Mouse (Mus musculus) forebrain, embryonic 10.5 days (tissue): ENCODE data around the gene Gpd1l. TPM values are rescaled to one million over a fixed set of nuclear protein-coding genes. Genes with fewer than 3 reads are reported as not detected.

Experiments
- DNase-seq: peaks from one replicate; pipeline ENCODE4 v3.0.0-alpha.2; 2017; ENCODE audit warnings: low spot score; ENCODE audit errors: extremely low spot score
- H3K27ac ChIP-seq: fragments of 300-500 bp; sonication (generic); 2 replicates; pipeline ENCODE4 v1.5.1; 2016; ENCODE audit warnings: mild to moderate bottlenecking
- H3K27me3 ChIP-seq: fragments of 300-500 bp; sonication (generic); 2 replicates; pipeline ENCODE4 v1.6.1; 2016; ENCODE audit warnings: mild to moderate bottlenecking; ENCODE audit not compliant: poor library complexity, severe bottlenecking
- H3K36me3 ChIP-seq: fragments of 300-500 bp; sonication (generic); replicated peaks from 2 replicates; pipeline ENCODE4 v1.6.1; 2016; ENCODE audit warnings: mild to moderate bottlenecking, moderate library complexity
- H3K4me1 ChIP-seq: fragments of 300-500 bp; sonication (generic); 2 replicates; pipeline ENCODE4 v1.6.1; 2016
- H3K4me3 ChIP-seq: fragments of 300-500 bp; sonication (generic); 2 replicates; pipeline ENCODE4 v1.5.1; 2016; ENCODE audit warnings: mild to moderate bottlenecking, moderate library complexity
- H3K9me3 ChIP-seq: fragments of 300-500 bp; sonication (generic); 2 replicates; pipeline ENCODE4 v1.6.1; 2016; ENCODE audit warnings: mild to moderate bottlenecking, moderate library complexity
- WGBS: fragments of 180-500 bp; shearing (Covaris S2); methylation state at CpG from one replicate; pipeline ENCODE4 v1.1.7; 2016; 5-methylcytosine and 5-hydroxymethylcytosine counted together
- polyA plus RNA-seq: library from polyadenylated mRNA; unstranded; fragments of >200 nt; fragmentation: Nextera tagmentation; extraction: Ambion mirVana; gene quantifications from 2 replicates; pipeline ENCODE4 v1.2.1, GENCODE M21; 2016

Gpd1l gene
- polyA plus RNA-seq, 1 experiment from 2014 or later: 13.2 TPM

GRCm38 (mm10) chr9:114922209-114922608 lies 11.6 kb downstream of the Gpd1l start:
- Histone ChIP-seq H3K4me1 (peaks cover 17% of the 10 kb centered on the region), H3K27ac (no peak overlapping the region), H3K9me3 (no peaks in the 10 kb centered on the region), H3K4me3 (no peak overlapping the region), H3K36me3 (peaks cover 8% of the 10 kb centered on the region), H3K27me3 (no peaks in the 10 kb centered on the region)
- DNase-seq: no peak
- WGBS: 78% methylated on average over 5 of the region's 5 CpGs

GRCm38 (mm10) chr9:114921352-114922081 lies 12.3 kb downstream of the Gpd1l start:
- H3K9me3 ChIP-seq: no peaks in the 10 kb centered on the region
- peaks cover 17% of the 10 kb centered on the region for H3K4me1 ChIP-seq
- DNase-seq: no peak
- no peaks in the 10 kb centered on the region for H3K27me3 ChIP-seq
- no peak overlapping the region for H3K4me3 ChIP-seq
- 86% methylated on average over 2 of the region's 2 CpGs for WGBS
- H3K27ac ChIP-seq: no peak overlapping the region
- peaks cover 15% of the 10 kb centered on the region for H3K36me3 ChIP-seq

DNA sequence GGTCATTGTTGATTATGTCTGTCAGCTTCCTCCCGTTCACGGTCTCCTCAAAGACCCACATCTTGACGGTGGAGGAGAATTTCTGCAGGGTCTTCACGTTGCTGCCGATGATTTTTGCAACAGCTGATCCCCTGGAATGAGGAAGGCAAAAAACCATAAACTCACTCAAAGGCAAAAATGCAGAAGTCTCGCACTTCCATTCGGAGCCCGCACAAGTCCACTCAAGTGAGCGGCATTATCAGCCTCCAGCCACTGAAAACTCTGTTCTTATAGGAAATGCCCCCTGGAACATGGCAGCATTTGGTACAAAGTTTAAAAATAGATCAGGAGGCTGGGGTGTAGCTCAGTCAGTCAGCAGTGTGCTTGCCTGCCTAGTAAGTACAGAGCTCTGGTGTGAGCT lies 13.2 kb downstream of the Gpd1l start:
- H3K36me3 ChIP-seq: peaks cover 17% of the 10 kb centered on the region
- 94% methylated on average over 9 of the region's 9 CpGs for WGBS
- no peaks in the 10 kb centered on the region for H3K9me3 ChIP-seq
- no peak overlapping the region for H3K27ac ChIP-seq
- H3K4me1 ChIP-seq: peaks cover 17% of the 10 kb centered on the region
- H3K27me3 ChIP-seq: no peaks in the 10 kb centered on the region
- no peak overlapping the region for H3K4me3 ChIP-seq
- DNase-seq: no peak

DNA sequence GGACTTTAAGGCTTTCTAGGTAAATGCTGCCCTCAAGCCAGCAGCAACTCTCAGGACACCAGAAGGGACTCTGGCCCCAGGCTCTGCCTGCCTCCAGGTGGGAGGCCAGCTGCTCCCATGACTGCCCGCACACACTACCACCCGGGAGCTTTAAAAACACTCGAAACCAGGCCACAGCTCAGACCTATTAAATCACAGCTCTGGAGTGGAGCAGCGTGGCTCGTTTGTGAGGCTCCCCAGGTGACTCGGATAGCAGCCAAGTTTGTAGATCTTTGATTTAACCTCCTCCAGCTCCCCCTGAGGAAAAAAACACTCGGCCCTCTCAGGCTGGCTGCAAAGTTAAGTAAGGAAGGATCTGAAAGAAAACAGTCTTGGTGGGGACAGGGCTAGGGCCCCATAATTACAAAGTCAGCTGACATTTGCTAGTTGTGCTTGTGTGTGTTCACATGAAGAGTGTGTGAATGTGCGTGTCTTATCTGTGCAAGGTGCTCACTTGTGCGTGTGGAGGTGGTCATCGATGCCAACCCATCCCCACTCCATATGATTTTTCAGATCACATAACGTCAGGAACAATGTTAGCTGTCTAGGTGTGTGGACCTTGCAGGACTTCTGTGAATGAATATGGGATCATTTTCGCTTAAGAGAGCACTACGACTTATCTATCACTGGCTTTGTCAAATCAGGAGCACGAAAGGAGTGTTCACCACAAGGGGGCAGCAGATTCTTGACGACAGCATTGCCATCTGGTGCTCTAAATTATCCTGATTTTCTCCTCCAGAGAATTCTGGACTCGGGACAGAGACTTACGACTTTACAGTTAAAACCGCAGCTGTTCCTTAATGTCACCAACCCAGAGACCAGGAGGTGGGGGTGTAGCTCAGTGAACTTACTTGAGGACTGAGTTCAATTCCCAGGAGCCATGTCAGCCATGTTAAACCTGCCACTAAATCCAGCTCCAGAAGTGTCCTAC lies 20.8 kb downstream of the Gpd1l start:
- Histone ChIP-seq H3K27ac (no peak overlapping the region), H3K4me3 (no peak overlapping the region), H3K4me1 (no peaks in the 10 kb centered on the region), H3K36me3 (peaks cover 37% of the 10 kb centered on the region), H3K27me3 (no peaks in the 10 kb centered on the region), H3K9me3 (no peaks in the 10 kb centered on the region)
- DNase-seq: peak; percentile 68
- WGBS: 63% methylated on average over 18 of the region's 18 CpGs

GRCm38 (mm10) chr9:114907509-114907908 lies 26.3 kb downstream of the Gpd1l start:
- Histone ChIP-seq H3K4me1 (peaks cover 4% of the 10 kb centered on the region), H3K9me3 (no peaks in the 10 kb centered on the region), H3K27ac (0 out of 2 replicates have a peak overlapping the region, but pooled peaks have one; percentile 2), H3K27me3 (no peaks in the 10 kb centered on the region), H3K36me3 (peaks cover 19% of the 10 kb centered on the region), H3K4me3 (no peak overlapping the region)
- DNase-seq: no peak
- 83% methylated on average over 7 of the region's 7 CpGs for WGBS

DNA sequence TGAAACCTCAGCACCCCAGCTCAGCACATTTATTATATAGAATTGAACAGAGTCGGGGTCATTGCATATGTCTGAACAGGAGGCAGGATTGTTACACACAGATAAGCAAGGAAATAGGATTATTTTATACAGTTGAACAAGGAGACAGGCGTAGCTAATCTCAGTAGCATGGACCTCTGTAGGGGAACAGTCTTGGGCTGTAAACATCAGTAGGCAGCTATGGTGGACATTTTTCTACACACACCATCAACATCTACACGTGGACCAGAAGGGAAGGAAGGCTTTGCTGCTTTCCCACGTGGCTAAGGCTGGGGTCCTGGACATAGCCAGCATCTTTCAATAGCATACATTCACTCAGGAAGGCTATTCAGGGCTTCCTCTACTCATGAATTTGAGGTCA lies 37.9 kb downstream of the Gpd1l start:
- Histone ChIP-seq H3K4me1 (no peaks in the 10 kb centered on the region), H3K27me3 (no peaks in the 10 kb centered on the region), H3K27ac (no peak overlapping the region), H3K4me3 (no peak overlapping the region), H3K36me3 (no peaks in the 10 kb centered on the region), H3K9me3 (peaks cover 4% of the 10 kb centered on the region; the same call in 1 of the 2 replicates)
- 79% methylated on average over 4 of the region's 4 CpGs for WGBS
- DNase-seq: no peak

DNA sequence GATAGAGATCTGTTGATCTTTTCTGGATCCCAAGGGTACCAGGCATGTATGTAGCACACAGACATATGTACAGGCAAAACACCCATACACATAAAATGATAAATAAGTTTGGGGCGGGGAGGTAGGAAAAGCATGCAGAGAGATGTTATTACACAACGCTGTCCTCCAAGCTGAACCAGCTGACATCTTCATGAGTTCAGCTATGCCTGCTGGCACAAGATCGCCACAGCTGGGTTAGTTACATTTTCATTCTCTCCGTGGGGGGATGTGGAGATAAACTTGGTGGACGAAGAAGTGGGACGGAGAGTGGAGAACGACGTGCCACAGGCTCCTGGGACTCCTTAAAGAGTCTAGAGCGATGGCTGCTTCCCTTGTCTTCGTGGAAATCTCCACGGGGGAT lies 40.8 kb downstream of the Gpd1l start:
- H3K9me3 ChIP-seq: peaks cover 4% of the 10 kb centered on the region; the same call in 1 of the 2 replicates
- DNase-seq: no peak
- no peaks in the 10 kb centered on the region for H3K36me3 ChIP-seq
- no peaks in the 10 kb centered on the region for H3K27me3 ChIP-seq
- H3K4me3 ChIP-seq: no peak overlapping the region
- H3K27ac ChIP-seq: no peak overlapping the region
- WGBS: 92% methylated on average over 11 of the region's 11 CpGs
- no peaks in the 10 kb centered on the region for H3K4me1 ChIP-seq

GRCm38 (mm10) chr9:114890377-114890776 lies 43.4 kb downstream of the Gpd1l start:
- 73% methylated on average over 7 of the region's 7 CpGs for WGBS
- Histone ChIP-seq H3K36me3 (no peaks in the 10 kb centered on the region), H3K27ac (no peak overlapping the region), H3K27me3 (no peaks in the 10 kb centered on the region), H3K4me1 (peaks cover 7% of the 10 kb centered on the region; the same call in 1 of the 2 replicates), H3K4me3 (no peak overlapping the region), H3K9me3 (peaks cover 4% of the 10 kb centered on the region; the same call in 1 of the 2 replicates)
- DNase-seq: no peak

- Histone ChIP-seq H3K27ac (no peak overlapping the region), H3K4me1 (peaks cover 7% of the 10 kb centered on the region; the same call in 1 of the 2 replicates), H3K27me3 (no peaks in the 10 kb centered on the region), H3K4me3 (no peak overlapping the region), H3K36me3 (no peaks in the 10 kb centered on the region), H3K9me3 (no peaks in the 10 kb centered on the region; the same call in 1 of the 2 replicates)
- DNase-seq: no peak
- 86% methylated on average over 5 of the region's 5 CpGs for WGBS
Observed at GRCm38 (mm10) chr9:114888856-114889407, 44.9 kb downstream of the Gpd1l start.

- Histone ChIP-seq H3K4me1 (peaks cover 7% of the 10 kb centered on the region; the same call in 1 of the 2 replicates), H3K27me3 (no peaks in the 10 kb centered on the region), H3K36me3 (no peaks in the 10 kb centered on the region), H3K9me3 (peaks cover 2% of the 10 kb centered on the region; the same call in 1 of the 2 replicates), H3K27ac (no peak overlapping the region), H3K4me3 (no peak overlapping the region)
- DNase-seq: peak; percentile 22
- 91% methylated on average over 3 of the region's 3 CpGs for WGBS
Observed at GRCm38 (mm10) chr9:114887699-114888098, 46.1 kb downstream of the Gpd1l start.

- H3K4me1 ChIP-seq: peaks cover 7% of the 10 kb centered on the region; the same call in 1 of the 2 replicates
- H3K9me3 ChIP-seq: peaks cover 3% of the 10 kb centered on the region; the same call in 1 of the 2 replicates
- no peaks in the 10 kb centered on the region for H3K36me3 ChIP-seq
- DNase-seq: no peak
- 22% methylated on average over 8 of the region's 8 CpGs for WGBS
- no peak overlapping the region for H3K4me3 ChIP-seq
- H3K27me3 ChIP-seq: no peaks in the 10 kb centered on the region
- no peak overlapping the region for H3K27ac ChIP-seq
Observed at GRCm38 (mm10) chr9:114885991-114886662, 47.7 kb downstream of the Gpd1l start.

GRCm38 (mm10) chr9:114885564-114885963 lies 48.2 kb downstream of the Gpd1l start:
- no peak for DNase-seq
- Histone ChIP-seq H3K4me1 (peaks cover 7% of the 10 kb centered on the region; the same call in 1 of the 2 replicates), H3K27me3 (no peaks in the 10 kb centered on the region), H3K27ac (no peak overlapping the region), H3K36me3 (no peaks in the 10 kb centered on the region), H3K9me3 (peaks cover 3% of the 10 kb centered on the region; the same call in 1 of the 2 replicates), H3K4me3 (no peak overlapping the region)
- WGBS: 85% methylated on average over 4 of the region's 4 CpGs
